Mouse (Mus musculus): ENCODE data around the gene Naa25. TPM values are rescaled to one million over a fixed set of nuclear protein-coding genes. Genes with fewer than 3 reads are reported as not detected.

Gene Naa25
- polyA plus RNA-seq, 1 experiment from 2014 or later, result 58.5 TPM

- Histone ChIP-seq H3K4me2 (ENCODE audit: low read length) (no peak overlapping the region), H3K4me1 (ENCODE audit: control insufficient read depth, insufficient read depth, low read depth, low read length) (peaks cover 15% of the 10 kb centered on the region), H3K27me3 (replicated peaks; ENCODE audit: control insufficient read depth, insufficient read depth, low read length) (no peaks in the 10 kb centered on the region), H3K4me3 (ENCODE audit: low read length) (no peak overlapping the region), H3K27ac (ENCODE audit: low read depth, low read length) (no peak overlapping the region), H3K36me3 (ENCODE audit: control insufficient read depth, insufficient read depth, low read length) (no peaks in the 10 kb centered on the region), H3K9me3 (ENCODE audit: control insufficient read depth, low read length) (no peaks in the 10 kb centered on the region), H3K9ac (ENCODE audit: low read depth, low read length) (no peak overlapping the region)
- no peak for ATAC-seq
- WGBS, result 78% methylated on average over 9 of the region's 9 CpGs
These were observed 58.0 kb downstream of the Naa25 start for GRCm38 (mm10) chr5:121455510-121456265.

- H3K4me2 ChIP-seq (ENCODE audit: low read length), result no peak overlapping the region
- no peak overlapping the region for H3K4me3 ChIP-seq (ENCODE audit: low read length)
- ATAC-seq, result no peak
- H3K36me3 ChIP-seq (ENCODE audit: control insufficient read depth, insufficient read depth, low read length), result no peaks in the 10 kb centered on the region
- H3K27me3 ChIP-seq (replicated peaks; ENCODE audit: control insufficient read depth, insufficient read depth, low read length), result no peaks in the 10 kb centered on the region
- H3K9me3 ChIP-seq (ENCODE audit: control insufficient read depth, low read length), result no peaks in the 10 kb centered on the region
- no peak overlapping the region for H3K9ac ChIP-seq (ENCODE audit: low read depth, low read length)
- no peaks in the 10 kb centered on the region for H3K4me1 ChIP-seq (ENCODE audit: control insufficient read depth, insufficient read depth, low read depth, low read length)
- 63% methylated on average over 4 of the region's 4 CpGs for WGBS
- no peak overlapping the region for H3K27ac ChIP-seq (ENCODE audit: low read depth, low read length)
These were observed 63.8 kb downstream of the Naa25 start for GRCm38 (mm10) chr5:121461339-121462170.

DNA sequence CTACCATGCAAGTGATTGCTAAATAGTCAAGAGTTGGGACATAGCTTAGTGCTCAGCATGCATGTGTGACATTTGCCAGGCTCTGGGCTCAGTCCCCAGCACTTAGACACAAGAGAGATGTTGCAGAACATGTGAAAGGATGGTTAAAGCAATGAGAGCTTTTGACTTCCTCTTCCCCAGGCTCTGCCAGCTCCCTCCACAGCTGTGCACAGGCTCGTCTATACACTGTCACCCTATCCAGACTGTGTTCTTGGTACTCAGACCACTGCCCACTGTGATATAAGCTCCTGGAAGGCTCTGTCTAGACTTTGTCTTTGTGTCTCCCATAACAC is 64.4 kb downstream of the Naa25 start:
- Histone ChIP-seq H3K36me3 (ENCODE audit: control insufficient read depth, insufficient read depth, low read length) (no peaks in the 10 kb centered on the region), H3K4me1 (ENCODE audit: control insufficient read depth, insufficient read depth, low read depth, low read length) (no peaks in the 10 kb centered on the region), H3K9me3 (ENCODE audit: control insufficient read depth, low read length) (no peaks in the 10 kb centered on the region), H3K4me3 (ENCODE audit: low read length) (no peak overlapping the region), H3K27me3 (replicated peaks; ENCODE audit: control insufficient read depth, insufficient read depth, low read length) (no peaks in the 10 kb centered on the region), H3K27ac (ENCODE audit: low read depth, low read length) (no peak overlapping the region), H3K9ac (ENCODE audit: low read depth, low read length) (no peak overlapping the region), H3K4me2 (ENCODE audit: low read length) (no peak overlapping the region)
- no peak for ATAC-seq
- WGBS, result 50% methylated on average over 1 of the region's 1 CpGs

GRCm38 (mm10) chr5:121462967-121463366 is 65.2 kb downstream of the Naa25 start:
- H3K4me3 ChIP-seq (ENCODE audit: low read length), result no peak overlapping the region
- no peak for ATAC-seq
- no peak overlapping the region for H3K9ac ChIP-seq (ENCODE audit: low read depth, low read length)
- no peaks in the 10 kb centered on the region for H3K4me1 ChIP-seq (ENCODE audit: control insufficient read depth, insufficient read depth, low read depth, low read length)
- H3K27me3 ChIP-seq (replicated peaks; ENCODE audit: control insufficient read depth, insufficient read depth, low read length), result no peaks in the 10 kb centered on the region
- WGBS, result 62% methylated on average over 5 of the region's 5 CpGs
- H3K9me3 ChIP-seq (ENCODE audit: control insufficient read depth, low read length), result no peaks in the 10 kb centered on the region
- H3K4me2 ChIP-seq (ENCODE audit: low read length), result no peak overlapping the region
- H3K36me3 ChIP-seq (ENCODE audit: control insufficient read depth, insufficient read depth, low read length), result no peaks in the 10 kb centered on the region
- no peak overlapping the region for H3K27ac ChIP-seq (ENCODE audit: low read depth, low read length)

DNA sequence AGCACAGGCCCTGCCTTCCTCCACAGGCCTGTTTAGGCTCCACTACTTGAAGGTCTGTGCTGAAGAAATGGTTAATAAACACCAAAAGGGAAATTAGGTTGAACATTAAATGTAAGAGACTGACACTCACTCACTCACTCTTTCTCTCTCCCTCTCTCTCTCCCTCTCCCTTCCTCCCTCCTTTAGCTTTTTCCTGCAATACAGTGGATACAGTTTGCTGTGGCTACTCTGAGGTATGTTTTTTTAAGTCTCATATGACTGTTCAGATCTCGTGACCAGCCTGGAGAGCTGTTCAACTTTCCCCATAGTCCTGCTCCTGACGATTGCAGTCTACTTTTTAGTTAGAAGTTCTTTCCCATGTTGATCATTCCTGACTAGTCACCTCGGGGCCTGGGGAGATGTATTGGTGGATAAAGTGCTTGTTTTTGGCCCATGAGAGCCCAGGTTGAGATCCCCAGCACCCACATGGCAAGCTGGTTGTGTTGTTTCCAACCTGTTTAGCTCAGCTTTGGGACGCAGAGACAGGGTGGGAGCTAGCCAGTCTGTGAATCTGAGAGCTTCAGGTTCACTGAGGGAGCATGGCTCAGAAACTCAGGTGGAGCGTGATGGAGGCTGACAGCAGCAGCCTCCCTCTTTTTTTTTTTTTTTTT is 66.0 kb downstream of the Naa25 start:
- Histone ChIP-seq H3K4me2 (ENCODE audit: low read length) (no peak overlapping the region), H3K4me1 (ENCODE audit: control insufficient read depth, insufficient read depth, low read depth, low read length) (no peaks in the 10 kb centered on the region), H3K9ac (ENCODE audit: low read depth, low read length) (no peak overlapping the region), H3K4me3 (ENCODE audit: low read length) (no peak overlapping the region), H3K9me3 (ENCODE audit: control insufficient read depth, low read length) (no peaks in the 10 kb centered on the region), H3K27me3 (replicated peaks; ENCODE audit: control insufficient read depth, insufficient read depth, low read length) (no peaks in the 10 kb centered on the region), H3K36me3 (ENCODE audit: control insufficient read depth, insufficient read depth, low read length) (no peaks in the 10 kb centered on the region), H3K27ac (ENCODE audit: low read depth, low read length) (no peak overlapping the region)
- WGBS, result 77% methylated on average over 5 of the region's 5 CpGs
- no peak for ATAC-seq

GRCm38 (mm10) chr5:121469566-121469965 is 71.8 kb downstream of the Naa25 start:
- no peak for ATAC-seq
- Histone ChIP-seq H3K4me3 (ENCODE audit: low read length) (no peak overlapping the region), H3K27ac (ENCODE audit: low read depth, low read length) (no peak overlapping the region), H3K9ac (ENCODE audit: low read depth, low read length) (no peak overlapping the region), H3K4me1 (ENCODE audit: control insufficient read depth, insufficient read depth, low read depth, low read length) (no peaks in the 10 kb centered on the region), H3K4me2 (ENCODE audit: low read length) (no peak overlapping the region), H3K27me3 (replicated peaks; ENCODE audit: control insufficient read depth, insufficient read depth, low read length) (no peaks in the 10 kb centered on the region), H3K9me3 (ENCODE audit: control insufficient read depth, low read length) (no peaks in the 10 kb centered on the region), H3K36me3 (ENCODE audit: control insufficient read depth, insufficient read depth, low read length) (no peaks in the 10 kb centered on the region)
- WGBS, result 75% methylated on average over 3 of the region's 3 CpGs

DNA sequence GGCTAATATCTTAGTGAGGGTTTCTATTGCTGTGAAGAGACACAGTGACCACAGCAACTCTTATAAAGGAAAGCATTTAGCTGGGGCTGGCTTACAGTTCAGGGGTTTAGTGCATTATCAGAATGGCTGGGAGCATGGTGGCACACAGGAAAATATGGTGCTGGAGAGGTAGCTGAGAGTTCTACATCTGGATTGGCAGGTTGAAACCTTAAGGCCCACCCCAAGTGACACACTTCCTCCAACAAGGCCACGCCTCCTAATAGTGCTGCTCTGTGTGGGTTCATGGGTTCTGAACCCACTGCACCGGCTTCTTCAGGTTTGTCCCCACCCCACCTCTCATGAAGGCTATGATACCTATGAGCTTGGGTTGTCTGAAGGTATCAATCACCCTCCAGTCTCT is 74.7 kb downstream of the Naa25 start:
- no peaks in the 10 kb centered on the region for H3K9me3 ChIP-seq (ENCODE audit: control insufficient read depth, low read length)
- no peak overlapping the region for H3K4me2 ChIP-seq (ENCODE audit: low read length)
- no peaks in the 10 kb centered on the region for H3K36me3 ChIP-seq (ENCODE audit: control insufficient read depth, insufficient read depth, low read length)
- H3K9ac ChIP-seq (ENCODE audit: low read depth, low read length), result no peak overlapping the region
- WGBS, result 89% methylated on average over 2 of the region's 2 CpGs
- H3K4me3 ChIP-seq (ENCODE audit: low read length), result no peak overlapping the region
- H3K27me3 ChIP-seq (replicated peaks; ENCODE audit: control insufficient read depth, insufficient read depth, low read length), result no peaks in the 10 kb centered on the region
- no peak overlapping the region for H3K27ac ChIP-seq (ENCODE audit: low read depth, low read length)
- no peaks in the 10 kb centered on the region for H3K4me1 ChIP-seq (ENCODE audit: control insufficient read depth, insufficient read depth, low read depth, low read length)
- ATAC-seq, result no peak

- H3K4me1 ChIP-seq (ENCODE audit: control insufficient read depth, insufficient read depth, low read depth, low read length), result no peaks in the 10 kb centered on the region
- no peak overlapping the region for H3K4me3 ChIP-seq (ENCODE audit: low read length)
- 82% methylated on average over 7 of the region's 7 CpGs for WGBS
- H3K9me3 ChIP-seq (ENCODE audit: control insufficient read depth, low read length), result no peaks in the 10 kb centered on the region
- no peak overlapping the region for H3K9ac ChIP-seq (ENCODE audit: low read depth, low read length)
- no peak overlapping the region for H3K27ac ChIP-seq (ENCODE audit: low read depth, low read length)
- no peaks in the 10 kb centered on the region for H3K36me3 ChIP-seq (ENCODE audit: control insufficient read depth, insufficient read depth, low read length)
- no peaks in the 10 kb centered on the region for H3K27me3 ChIP-seq (replicated peaks; ENCODE audit: control insufficient read depth, insufficient read depth, low read length)
- no peak for ATAC-seq
- H3K4me2 ChIP-seq (ENCODE audit: low read length), result no peak overlapping the region
These were observed 76.9 kb downstream of the Naa25 start for GRCm38 (mm10) chr5:121474610-121475009.

DNA sequence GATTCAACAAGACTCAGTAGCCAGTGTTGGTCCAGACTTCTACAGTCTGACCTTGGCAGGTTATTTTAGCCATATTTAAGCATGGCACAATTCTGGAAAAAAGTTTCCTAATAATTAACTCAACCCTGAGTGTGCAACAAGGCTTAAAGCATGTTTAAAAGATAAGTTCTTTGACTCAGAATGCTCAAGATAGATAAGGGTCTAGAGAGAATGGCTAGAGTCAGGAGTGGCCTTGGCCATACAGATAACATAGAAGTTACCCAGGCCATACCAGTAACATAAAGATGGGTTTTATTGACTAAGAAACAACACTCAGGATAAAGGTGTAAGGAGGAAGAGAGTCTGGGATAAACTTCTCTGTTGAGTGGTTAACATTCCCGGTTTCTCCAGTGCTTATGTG is 78.3 kb downstream of the Naa25 start:
- Histone ChIP-seq H3K9me3 (ENCODE audit: control insufficient read depth, low read length) (no peaks in the 10 kb centered on the region), H3K4me1 (ENCODE audit: control insufficient read depth, insufficient read depth, low read depth, low read length) (no peaks in the 10 kb centered on the region), H3K27ac (ENCODE audit: low read depth, low read length) (no peak overlapping the region), H3K4me3 (ENCODE audit: low read length) (no peak overlapping the region), H3K4me2 (ENCODE audit: low read length) (no peak overlapping the region), H3K9ac (ENCODE audit: low read depth, low read length) (no peak overlapping the region), H3K36me3 (ENCODE audit: control insufficient read depth, insufficient read depth, low read length) (no peaks in the 10 kb centered on the region), H3K27me3 (replicated peaks; ENCODE audit: control insufficient read depth, insufficient read depth, low read length) (no peaks in the 10 kb centered on the region)
- ATAC-seq, result no peak
- 100% methylated on average over 1 of the region's 1 CpGs for WGBS

Measured in hindbrain, embryonic 16.5 days (tissue).